Mouse (Mus musculus) stomach, embryonic 15.5 days (tissue): ENCODE data around the gene Tlr8. TPM values are rescaled to one million over a fixed set of nuclear protein-coding genes. Genes with fewer than 3 reads are reported as not detected.

ENCODE experiments used
- ATAC-seq: fragments of 200-750 bp; cut with Nextera tagmentation; 2 replicates; pipeline ENCODE4 v1.8.0; 2017; ENCODE audit warnings: low read depth, moderate number of reproducible peaks, moderate TSS enrichment; ENCODE audit not compliant: insufficient read depth, low FRiP score
- H3K27ac ChIP-seq: fragments of 300-500 bp; sonication (generic); 2 replicates; pipeline ENCODE4 v1.5.1; 2015; ENCODE audit warnings: mild to moderate bottlenecking, inconsistent platforms
- H3K27me3 ChIP-seq: fragments of 300-500 bp; sonication (generic); replicated peaks from 2 replicates; pipeline ENCODE4 v1.6.1; 2015; ENCODE audit warnings: inconsistent platforms
- H3K36me3 ChIP-seq: fragments of 300-500 bp; sonication (generic); 2 replicates; pipeline ENCODE4 v1.6.1; 2015; ENCODE audit warnings: inconsistent platforms
- H3K4me1 ChIP-seq: fragments of 300-500 bp; sonication (generic); 2 replicates; pipeline ENCODE4 v1.6.1; 2015; ENCODE audit warnings: inconsistent platforms
- H3K4me2 ChIP-seq: fragments of 300-500 bp; sonication (generic); 2 replicates; pipeline ENCODE4 v1.6.1; 2015; ENCODE audit warnings: mild to moderate bottlenecking, inconsistent platforms
- H3K4me3 ChIP-seq: fragments of 300-500 bp; sonication (generic); replicated peaks from 2 replicates; pipeline ENCODE4 v1.5.1; 2015; ENCODE audit warnings: inconsistent platforms
- H3K9ac ChIP-seq: fragments of 300-500 bp; sonication (generic); 2 replicates; pipeline ENCODE4 v1.6.1; 2015; ENCODE audit warnings: inconsistent platforms
- H3K9me3 ChIP-seq: fragments of 300-500 bp; sonication (generic); 2 replicates; pipeline ENCODE4 v1.6.1; 2016; ENCODE audit warnings: inconsistent platforms
- WGBS: fragments of 180-500 bp; shearing (Covaris S2); methylation state at CpG from one replicate; pipeline ENCODE4 v1.1.7; 2015; 5-methylcytosine and 5-hydroxymethylcytosine counted together
- polyA plus RNA-seq: library from polyadenylated mRNA; unstranded; fragments of >200 nt; fragmentation: Nextera tagmentation; extraction: Ambion mirVana; gene quantifications from 2 replicates; pipeline ENCODE4 v1.2.1, GENCODE M21; 2015

The Tlr8 gene
- polyA plus RNA-seq, 1 experiment from 2014 or later, result 0.55 TPM

GRCm38 (mm10) chrX:167195228-167195649 is 68.9 kb downstream of the Tlr8 start:
- H3K4me1 ChIP-seq, result no peaks in the 10 kb centered on the region
- H3K27ac ChIP-seq, result peak overlapping the region; percentile 49; the same call in 1 of the 2 replicates
- H3K27me3 ChIP-seq, result no peaks in the 10 kb centered on the region
- H3K4me2 ChIP-seq, result no peak overlapping the region
- H3K36me3 ChIP-seq, result no peaks in the 10 kb centered on the region
- H3K9me3 ChIP-seq, result no peaks in the 10 kb centered on the region
- peak; percentile 72 for ATAC-seq
- WGBS, result 34% methylated on average over 2 of the region's 2 CpGs
- H3K9ac ChIP-seq, result no peak overlapping the region
- no peak overlapping the region for H3K4me3 ChIP-seq

Other genes starting within 250 kb of the Tlr8 start
- gene Tmsb4x, start 55.0 kb downstream of the Tlr8 start, polyA plus RNA-seq, result 4,879 and 5,002 TPM in 2 replicates
- 0.57 and 0.81 TPM in 2 replicates for gene Tlr7, start 66.2 kb upstream of the Tlr8 start, polyA plus RNA-seq
- 29.7 and 35.4 TPM in 2 replicates for gene Prps2, start 118.4 kb upstream of the Tlr8 start, polyA plus RNA-seq